Mouse (Mus musculus) mouse embryonic stem cell (cell line): Measurements from ENCODE around the gene Tmem132e.

Source experiments
- in situ Hi-C, 2 experiments: fragments of 300-500 bp; cut with MboI; formaldehyde crosslinking; loops; 1 replicate in 1 of 2; 3 replicates in 1 of 2; pipeline ENCODE4 v1.14.3; 2019 to 2020; ENCODE audit warnings: low sequenced_read_pairs in 2 of 2, low pct_unique_long_range_greater_than_20kb in 1 of 2, mixed read lengths in 1 of 2; ENCODE audit not compliant: unreplicated experiment in 1 of 2

The Tmem132e gene

DNA sequence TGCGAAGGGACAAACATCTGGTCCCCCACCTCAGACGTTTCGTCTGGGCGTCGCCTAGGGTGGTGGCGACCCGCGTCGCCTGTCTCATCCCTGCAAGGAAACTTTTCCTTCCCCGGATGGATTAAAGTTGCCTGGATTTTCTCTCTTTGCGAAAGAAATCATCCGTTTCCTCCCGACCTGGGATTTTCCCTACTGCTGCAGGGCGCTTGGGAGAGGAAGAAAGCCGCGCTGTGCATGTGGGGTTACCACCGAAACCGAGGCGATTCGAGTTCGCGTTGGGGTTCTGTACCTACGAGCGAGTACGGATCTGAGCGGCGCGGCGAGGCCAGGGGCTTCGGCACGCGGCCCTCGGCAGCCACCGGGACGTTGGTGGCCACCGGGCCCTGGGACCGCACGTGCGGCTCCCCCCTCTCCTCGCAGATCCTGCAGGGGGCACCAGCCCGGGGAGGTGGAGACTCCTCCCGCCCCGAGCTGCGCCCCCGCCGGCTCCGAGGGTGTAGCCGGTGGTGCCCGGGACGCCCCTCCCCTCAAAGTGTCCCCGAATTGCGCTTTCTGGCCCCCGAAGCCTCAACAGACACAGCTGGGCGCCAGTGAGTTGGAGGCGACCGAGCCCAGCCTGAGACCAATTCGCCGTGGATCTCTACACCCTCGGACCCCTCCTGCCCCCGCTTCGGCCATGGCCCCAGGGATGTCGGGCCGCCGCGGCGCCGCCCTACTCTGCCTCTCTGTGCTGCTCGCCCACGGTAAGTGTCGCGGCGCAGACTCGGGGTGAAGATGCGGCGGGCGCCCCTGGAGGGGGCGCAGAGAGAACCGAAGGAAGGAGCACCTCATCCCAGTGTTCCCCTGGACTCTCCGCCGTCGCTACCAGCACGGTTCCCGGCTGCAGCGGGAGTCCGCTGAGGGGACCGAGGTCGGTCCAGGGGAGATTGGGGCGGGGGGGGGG, at the start of gene Tmem132e:
Tmem132e (plus strand) TSS at position 530 of the 943 bp plus-strand sequence.
- in situ Hi-C loops, result loop anchor here in 1 of 2 experiments (25.0 kb wide), 1 partner anchor 549 kb away; no protein-coding TSS in a partner anchor

DNA sequence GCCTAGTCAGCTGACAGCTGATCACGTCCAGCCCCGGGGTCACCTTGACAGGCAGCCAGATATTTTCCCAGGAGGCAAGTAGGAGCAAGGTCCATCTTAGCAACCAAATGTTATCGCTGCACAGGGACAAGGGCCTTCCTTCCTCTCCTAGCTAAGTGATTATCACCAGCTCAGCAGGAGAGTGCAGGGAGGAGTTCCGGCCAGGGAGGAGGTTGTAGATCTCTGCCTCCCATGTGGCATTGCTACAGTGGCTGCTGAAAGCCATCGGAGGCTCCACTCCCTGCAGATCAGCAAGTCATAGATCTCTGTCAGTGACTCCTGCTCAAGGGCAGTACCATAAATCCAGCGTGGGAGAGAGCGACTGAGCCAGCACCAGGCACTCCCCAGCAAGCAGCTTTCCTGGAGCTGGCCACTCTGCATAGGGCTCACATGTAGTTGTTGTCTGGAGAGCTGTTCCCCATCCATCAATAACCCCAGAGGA, 48.7 kb upstream of the Tmem132e start:
- in situ Hi-C loops, result no loop called here

DNA sequence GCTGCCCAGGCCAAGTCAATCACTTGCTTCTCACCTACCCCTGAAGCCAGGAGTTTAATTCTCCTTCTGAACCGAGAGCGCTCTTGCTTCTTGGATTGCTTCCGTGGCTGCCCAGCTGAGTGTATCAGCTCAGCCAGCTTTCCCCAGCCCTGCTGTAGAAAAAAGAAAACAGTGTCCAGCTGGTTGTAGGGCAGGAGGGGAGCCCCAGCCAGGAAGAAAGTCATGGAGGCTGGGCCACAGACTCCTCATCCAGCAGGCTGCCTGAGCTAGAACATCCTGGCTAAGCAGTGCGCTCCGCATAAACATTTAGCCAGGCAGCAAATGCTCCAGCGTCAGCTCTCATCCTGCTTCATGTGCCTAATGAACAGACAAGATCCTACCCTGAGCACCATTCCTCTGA, 48.3 kb upstream of the Tmem132e start:
- in situ Hi-C loops, result no loop called here

DNA sequence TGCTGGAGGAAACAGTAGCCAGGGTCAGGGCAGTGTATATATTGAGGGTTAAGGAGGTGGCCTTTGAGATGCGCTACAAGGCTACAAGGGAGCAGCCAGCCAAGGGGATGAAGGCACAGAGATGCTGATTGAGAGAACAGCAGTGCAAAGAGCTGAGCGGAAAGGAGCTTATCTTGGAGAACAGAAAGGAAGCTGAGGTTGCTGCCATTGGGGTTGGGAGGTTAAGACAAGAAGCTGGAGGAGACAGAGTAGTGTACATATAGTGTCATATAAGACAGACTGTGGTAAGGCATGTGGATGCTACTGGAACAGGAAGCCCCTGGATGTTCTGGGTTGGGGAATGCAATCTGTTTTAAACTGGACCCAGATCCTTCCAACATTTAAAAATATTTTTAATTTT, 47.8 kb upstream of the Tmem132e start:
- in situ Hi-C loops, result no loop called here

DNA sequence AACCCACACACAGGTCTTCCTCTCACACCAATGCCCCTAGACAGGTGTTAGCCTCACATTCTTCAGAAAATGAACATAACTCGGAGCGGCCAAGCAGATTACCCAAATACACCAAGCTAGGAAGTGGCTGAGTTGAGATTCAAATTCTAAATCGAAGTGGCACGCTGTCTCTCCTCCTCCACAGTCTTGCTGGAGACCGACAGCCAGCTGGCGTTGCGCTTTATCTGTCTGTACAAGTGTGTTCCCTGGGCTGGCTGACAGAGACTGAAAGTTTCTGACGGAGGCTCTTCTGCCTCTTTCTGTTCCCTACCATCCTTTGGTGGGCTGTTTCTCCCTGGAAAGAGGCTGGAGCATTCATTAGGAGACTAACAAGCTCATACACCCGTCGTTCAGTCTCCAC, 37.7 kb upstream of the Tmem132e start:
- in situ Hi-C loops, result no loop called here

DNA sequence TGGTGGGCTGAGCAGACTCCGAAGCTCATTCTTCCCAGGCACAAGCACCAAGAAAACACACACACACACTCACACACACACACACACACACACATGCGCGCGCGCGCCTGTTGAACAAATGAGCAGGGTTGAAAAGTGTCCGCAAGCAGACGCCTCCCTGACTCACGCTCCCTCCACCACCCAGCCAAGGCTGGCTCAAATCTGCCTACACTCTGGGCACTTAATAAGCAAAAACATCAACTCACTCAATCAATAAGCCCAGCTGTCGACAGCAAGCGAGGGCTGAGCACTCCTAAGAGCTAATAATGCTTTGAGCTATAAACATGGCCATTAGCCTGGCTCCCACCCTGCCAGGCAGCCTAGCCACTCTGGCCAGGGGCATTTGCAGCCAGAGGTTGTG, 18.5 kb upstream of the Tmem132e start:
- in situ Hi-C loops, result no loop called here

DNA sequence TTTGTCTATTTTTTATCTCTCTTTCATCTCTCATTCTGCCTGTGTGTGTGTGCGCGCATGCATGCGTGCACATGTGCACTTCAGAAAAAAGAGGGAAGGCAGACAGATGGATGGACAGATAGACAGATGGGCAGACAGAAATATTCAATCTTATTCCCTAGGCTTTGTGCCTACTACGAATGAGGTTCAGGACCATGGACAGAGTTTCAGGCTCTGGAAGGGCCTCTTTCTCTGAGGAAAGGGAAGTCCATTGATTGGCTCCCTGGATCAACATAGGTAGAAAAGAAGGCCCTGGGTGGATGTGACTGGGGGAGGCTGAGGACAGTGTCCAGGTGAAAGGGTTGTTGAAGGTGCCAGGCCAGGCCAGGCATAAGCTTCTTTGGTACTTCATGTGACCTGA, 17.1 kb upstream of the Tmem132e start:
- in situ Hi-C loops, result no loop called here

DNA sequence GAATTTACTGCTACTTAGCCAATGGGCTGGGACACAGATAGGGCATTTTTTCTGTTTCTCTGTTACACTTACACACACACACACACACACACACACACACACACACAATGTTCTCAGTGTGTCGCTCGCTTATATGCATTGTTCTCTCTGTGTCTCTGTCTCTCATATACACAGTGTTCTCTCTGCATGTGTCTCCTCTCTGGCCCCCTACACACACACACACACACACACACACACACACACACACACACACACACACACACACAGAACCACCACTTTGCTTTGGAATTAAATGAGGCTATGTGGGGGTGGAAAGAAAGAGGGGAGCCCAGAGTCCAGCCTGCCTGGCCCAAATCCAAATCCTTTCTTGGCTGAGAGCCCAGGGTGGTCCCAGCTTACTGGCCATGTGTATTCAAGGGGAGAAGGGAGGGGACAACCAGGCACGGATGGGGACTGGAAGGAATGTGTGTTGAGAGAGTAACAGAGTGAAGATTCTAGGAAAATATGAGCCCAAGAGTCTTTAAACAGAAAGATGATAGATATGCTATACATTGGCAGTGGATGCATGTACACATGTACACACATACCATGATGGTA, 8.0 kb upstream of the Tmem132e start:
- in situ Hi-C loops, result loop anchor here in 1 of 2 experiments (25.0 kb wide), 1 partner anchor 557 kb away; no protein-coding TSS in a partner anchor

DNA sequence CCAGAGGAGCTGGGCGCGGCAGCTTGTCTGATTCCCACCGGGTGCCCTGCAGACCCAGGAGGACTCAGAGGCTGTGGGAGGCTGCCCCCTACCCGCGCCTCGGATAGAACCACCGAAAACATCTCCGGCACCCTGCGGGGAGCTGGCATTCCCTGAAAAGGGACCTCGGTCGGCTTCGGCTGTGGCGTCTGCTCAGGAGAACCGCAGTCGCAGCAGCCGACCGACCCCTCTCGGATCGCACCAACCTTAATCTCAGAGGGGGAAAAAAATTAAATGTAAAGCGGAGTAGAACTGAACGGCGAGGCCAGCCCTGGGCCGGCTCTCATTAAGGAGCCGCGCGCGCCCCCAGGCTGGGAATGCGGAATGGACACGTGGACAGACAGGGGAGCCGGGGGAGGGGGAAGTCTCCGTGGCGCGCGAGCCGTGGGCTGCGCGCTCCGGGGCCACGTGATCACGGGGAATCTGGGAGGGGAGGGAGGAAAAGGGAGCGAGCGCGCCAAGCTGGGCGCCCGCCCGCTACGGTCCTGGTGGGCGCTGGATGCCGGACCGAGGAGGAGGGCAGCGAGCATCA, 1.6 kb upstream of the Tmem132e start:
- in situ Hi-C loops, result loop anchor here in 1 of 2 experiments (25.0 kb wide), 1 partner anchor 550 kb away; no protein-coding TSS in a partner anchor

DNA sequence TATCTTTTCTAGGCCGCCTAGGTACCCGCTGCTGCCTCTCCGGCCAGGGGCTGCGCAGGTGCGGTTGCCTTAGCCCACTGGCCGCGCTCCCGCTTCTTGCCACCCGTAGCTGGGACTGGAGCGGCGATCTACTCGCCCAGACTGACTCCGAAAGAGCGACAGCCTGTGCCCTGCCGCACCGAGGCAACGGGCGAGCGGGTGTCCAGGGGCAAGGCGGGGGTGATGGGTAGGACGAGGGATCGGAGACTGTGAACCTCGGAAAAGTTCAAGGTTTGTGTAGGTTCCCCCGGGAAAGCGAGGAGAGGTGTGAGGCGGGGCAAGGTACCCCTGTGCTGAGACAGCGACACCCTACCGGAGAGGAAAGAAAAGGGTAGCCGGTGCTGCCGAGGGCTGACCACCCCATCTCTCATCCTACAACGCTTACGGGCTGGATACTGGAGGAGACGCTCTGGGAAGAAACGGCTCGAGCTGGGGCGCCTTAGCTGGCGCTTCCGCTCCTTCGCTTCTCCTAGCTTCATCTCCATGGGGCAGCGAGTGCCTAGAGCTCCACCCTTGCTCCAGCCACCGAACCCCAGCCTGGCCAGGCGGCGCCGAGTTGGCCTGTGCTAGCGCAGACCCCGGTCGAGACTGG, 874 bp upstream of the Tmem132e start:
- in situ Hi-C loops, result loop anchor here in 1 of 2 experiments (25.0 kb wide), 1 partner anchor 549 kb away; no protein-coding TSS in a partner anchor

DNA sequence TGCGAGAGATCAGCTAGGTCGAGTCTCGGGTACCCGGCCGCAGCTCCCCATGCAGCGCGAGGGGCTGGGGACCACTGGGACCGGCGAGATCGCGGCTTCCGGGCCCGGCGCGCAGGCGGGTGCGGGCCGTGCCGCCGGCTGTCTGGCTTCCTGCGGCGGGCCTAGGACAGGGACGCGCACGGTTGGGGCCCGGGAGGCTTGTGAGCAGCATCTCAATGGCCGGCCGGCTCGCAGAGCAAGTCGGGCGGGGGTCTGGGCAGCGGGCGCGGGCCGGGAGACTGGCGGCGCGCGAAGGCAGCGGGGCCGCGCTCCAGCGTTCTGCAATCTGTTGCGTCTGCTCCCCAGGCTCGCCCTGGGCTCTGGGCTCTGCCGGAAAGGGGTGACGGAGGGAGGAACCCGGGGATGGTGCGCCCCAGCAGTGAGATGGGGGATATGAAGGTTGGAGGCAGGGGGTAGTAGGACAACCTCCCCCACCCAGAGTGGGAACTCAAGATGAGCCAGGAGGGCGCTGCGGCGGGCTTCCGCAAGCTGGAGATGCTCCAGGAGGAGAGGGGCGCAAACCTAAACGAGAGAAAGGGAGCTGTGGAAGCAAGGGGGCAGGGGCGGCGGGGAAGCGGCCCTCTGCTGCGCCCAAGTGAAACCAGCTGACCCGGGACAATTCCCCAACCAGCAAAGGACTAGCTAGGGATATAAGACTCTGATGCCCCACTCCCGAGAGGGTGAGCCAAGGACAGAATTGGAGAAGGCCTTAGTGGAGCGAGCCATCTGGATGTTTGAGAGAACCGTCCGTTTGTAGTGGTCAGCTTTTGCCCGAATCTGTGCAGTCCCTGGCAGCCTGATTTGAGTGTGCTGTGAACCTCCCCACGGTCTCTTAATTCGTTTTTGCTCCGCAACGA, 944 bp downstream of the Tmem132e start:
- in situ Hi-C loops, result loop anchor here (10.0 to 25.0 kb wide), 2 partner anchors 155 to 548 kb away; no protein-coding TSS in a partner anchor

DNA sequence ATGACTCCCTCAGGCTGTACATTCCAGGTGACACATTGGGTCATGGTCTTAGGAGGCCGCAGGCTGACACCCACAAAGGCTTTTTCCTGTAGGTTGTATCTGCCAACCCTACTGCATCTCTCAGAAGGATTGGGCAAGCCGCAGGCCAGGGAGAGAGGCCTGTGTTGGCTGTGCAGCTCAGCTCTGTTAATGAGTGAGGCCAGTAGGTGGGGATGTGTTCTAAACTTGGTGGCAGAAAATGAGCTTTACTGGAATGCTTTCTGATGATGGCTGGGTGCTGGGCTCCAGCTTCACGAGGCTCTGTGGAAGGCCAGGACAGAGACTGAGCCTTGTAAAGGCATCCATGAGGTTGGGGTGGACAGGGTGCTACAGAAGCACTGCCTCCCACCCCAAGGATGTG, 3.6 kb downstream of the Tmem132e start:
- in situ Hi-C loops, result loop anchor here (10.0 to 25.0 kb wide), 2 partner anchors 158 to 545 kb away; no protein-coding TSS in a partner anchor

DNA sequence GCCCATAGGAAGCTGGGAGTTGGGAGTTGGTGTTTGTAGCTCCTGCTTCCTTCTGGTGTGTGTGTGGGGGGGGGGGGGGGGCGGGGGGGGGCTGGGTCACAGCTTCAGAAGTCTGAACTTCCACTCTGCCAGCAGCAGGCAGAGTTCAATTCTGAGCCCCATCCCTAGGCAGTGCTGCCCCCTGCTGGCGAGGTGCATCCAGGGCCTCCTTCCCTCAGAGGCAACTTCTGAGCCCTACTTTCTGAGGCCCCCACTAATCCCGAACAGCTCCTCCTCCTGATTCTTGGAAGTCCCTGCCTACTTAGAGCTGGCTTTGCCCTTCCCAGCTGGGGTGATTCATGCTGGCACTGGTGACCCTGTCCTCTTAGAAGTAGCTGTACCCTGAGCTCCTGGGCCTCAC, 10.9 kb downstream of the Tmem132e start:
- in situ Hi-C loops, result loop anchor here (10.0 to 25.0 kb wide), 2 partner anchors 165 to 538 kb away; no protein-coding TSS in a partner anchor

DNA sequence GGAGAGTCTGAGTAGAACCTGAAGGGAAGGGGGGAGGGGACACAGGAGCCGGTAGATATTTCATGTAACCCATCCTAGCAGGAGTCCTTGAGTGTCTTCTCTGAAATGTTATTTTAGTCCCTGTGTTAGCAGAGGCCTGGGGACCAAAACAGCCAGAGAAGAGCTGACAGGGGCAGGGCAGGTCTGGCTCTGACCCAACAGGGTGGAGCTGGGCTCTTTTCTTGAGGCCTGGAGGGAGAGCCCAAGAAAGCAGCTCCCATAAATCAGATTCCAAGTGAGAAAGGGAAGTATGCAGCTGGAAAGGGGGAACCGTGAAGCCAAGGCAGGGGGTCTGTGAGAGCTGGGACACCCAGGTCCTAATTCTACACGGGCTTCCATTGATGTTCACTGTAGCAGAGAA, 16.9 kb downstream of the Tmem132e start:
- in situ Hi-C loops, result no loop called here

DNA sequence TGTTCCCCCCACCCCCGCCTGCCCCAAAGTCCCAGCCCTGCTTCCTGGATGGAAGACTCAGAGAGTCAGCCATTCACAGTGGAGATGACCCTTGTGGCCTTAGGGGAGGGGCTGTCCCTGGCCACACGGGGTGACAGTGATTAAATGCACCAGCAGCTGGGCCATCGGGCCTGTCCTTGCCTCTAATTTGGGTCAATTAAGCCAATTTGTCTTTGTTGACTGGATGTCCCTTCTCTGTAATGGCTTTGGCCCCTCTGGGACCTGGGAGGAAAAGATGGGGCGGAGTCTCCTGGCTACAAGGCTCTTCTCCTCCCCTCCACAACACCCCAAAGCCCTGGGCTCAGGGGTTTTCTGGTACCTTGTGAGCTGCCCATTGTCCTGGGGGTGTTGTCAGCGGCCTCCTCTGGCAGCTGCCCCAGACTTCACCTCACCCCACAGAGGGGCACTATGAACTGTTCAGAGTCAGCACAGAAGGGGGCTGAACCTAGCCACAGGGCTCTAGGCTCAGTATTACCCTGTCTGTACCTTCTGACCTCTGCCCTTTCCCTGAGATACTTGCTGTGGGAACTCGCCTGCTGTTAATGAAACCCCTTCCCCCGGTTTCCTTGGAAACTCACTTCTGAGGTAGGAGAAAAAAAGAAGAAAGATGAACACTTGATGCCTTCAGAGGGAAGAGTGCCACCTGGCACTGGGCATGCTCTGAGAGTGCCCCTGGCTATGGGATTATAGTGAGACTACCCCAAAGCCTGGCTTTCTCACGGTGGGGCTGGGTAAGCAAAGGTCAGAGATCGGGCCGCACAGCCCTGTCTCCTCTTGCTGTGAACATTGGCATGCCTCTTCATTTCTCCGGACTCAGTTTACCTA, 17.9 kb downstream of the Tmem132e start:
- in situ Hi-C loops, result no loop called here

DNA sequence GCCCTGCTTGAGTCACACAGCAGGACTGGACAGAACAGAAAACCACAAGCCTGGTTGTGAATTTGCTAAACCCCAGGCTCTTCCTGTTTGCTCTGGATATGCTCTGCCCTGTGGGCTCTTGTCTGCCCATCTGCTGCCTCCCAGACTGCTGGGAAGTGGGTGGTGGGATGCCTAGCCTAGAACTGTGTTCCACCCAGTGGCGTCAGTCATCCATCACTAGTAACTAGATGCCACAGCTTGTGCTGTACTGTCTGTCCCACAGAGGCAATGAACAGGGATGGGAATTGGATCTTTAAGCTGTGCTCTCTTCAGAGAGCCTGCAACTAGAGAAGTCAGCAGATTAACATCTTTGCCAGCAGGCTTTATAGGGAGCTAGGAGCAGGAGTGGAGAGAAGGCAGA, 23.8 kb downstream of the Tmem132e start:
- in situ Hi-C loops, result no loop called here
